Mouse (Mus musculus) erythroblast, embryonic 14.5 days (primary cell): ENCODE measurements at regions not wholly inside any gene's neighbourhood (a gene's known extent, or its start where the extent isn't known, plus 50 kb on each side); places are given as distances from the start of the nearest gene placed in this dataset.

Experiments
- H3K27me3 ChIP-seq: 2 replicates; pipeline ENCODE4 v1.6.1; 2012; ENCODE audit warnings: inconsistent platforms; ENCODE audit not compliant: control insufficient read depth
- H3K36me3 ChIP-seq: 2 replicates; pipeline ENCODE4 v1.6.1; 2012; ENCODE audit warnings: mild to moderate bottlenecking, inconsistent platforms; ENCODE audit not compliant: control insufficient read depth
- H3K4me1 ChIP-seq: 2 replicates; pipeline ENCODE4 v1.6.1; 2012; ENCODE audit warnings: inconsistent platforms; ENCODE audit not compliant: control insufficient read depth
- H3K4me3 ChIP-seq: replicated peaks from 2 replicates; pipeline ENCODE3; 2012; ENCODE audit warnings: moderate library complexity, mild to moderate bottlenecking, inconsistent platforms
- H3K9me3 ChIP-seq: 2 replicates; pipeline ENCODE4 v1.6.1; 2012; ENCODE audit warnings: low read length, inconsistent platforms, mixed read lengths; ENCODE audit not compliant: control insufficient read depth
- GATA1 ChIP-seq: IDR thresholded peaks from 2 replicates; pipeline ENCODE4 v1.6.1; 2012; ENCODE audit warnings: low read length, inconsistent platforms, mixed read lengths
- TAL1 ChIP-seq: IDR thresholded peaks from 3 replicates; pipeline ENCODE4 v1.6.1; 2012; ENCODE audit warnings: low read length, inconsistent platforms, mixed read lengths

GRCm38 (mm10) chr1:184546140-184546661 is 186.2 kb downstream of the Hlx start:
- Histone ChIP-seq H3K36me3 (no peaks in the 10 kb centered on the region), H3K27me3 (no peaks in the 10 kb centered on the region), H3K9me3 (no peaks in the 10 kb centered on the region), H3K4me1 (no peaks in the 10 kb centered on the region), H3K4me3 (no peak overlapping the region)
- no peak for TF ChIP-seq GATA1
- TF ChIP-seq TAL1: no peak

GRCm38 (mm10) chr1:184545111-184545510 is 187.3 kb downstream of the Hlx start:
- no peaks in the 10 kb centered on the region for H3K36me3 ChIP-seq
- H3K4me3 ChIP-seq: no peak overlapping the region
- no peaks in the 10 kb centered on the region for H3K27me3 ChIP-seq
- no peak for TF ChIP-seq TAL1
- no peak for TF ChIP-seq GATA1
- no peaks in the 10 kb centered on the region for H3K9me3 ChIP-seq
- no peaks in the 10 kb centered on the region for H3K4me1 ChIP-seq

GRCm38 (mm10) chr1:184542321-184543115 is 189.9 kb downstream of the Hlx start:
- H3K36me3 ChIP-seq: no peaks in the 10 kb centered on the region
- H3K4me1 ChIP-seq: no peaks in the 10 kb centered on the region
- no peaks in the 10 kb centered on the region for H3K9me3 ChIP-seq
- H3K4me3 ChIP-seq: no peak overlapping the region
- TF ChIP-seq GATA1 (no peak), TAL1 (no peak)
- no peaks in the 10 kb centered on the region for H3K27me3 ChIP-seq

GRCm38 (mm10) chr1:184539818-184540217 is 192.6 kb downstream of the Hlx start:
- H3K36me3 ChIP-seq: no peaks in the 10 kb centered on the region

GRCm38 (mm10) chr1:184536311-184537200 is 195.9 kb downstream of the Hlx start:
- H3K27me3 ChIP-seq: no peaks in the 10 kb centered on the region
- TF ChIP-seq TAL1 (no peak), GATA1 (no peak)
- H3K9me3 ChIP-seq: no peaks in the 10 kb centered on the region
- no peaks in the 10 kb centered on the region for H3K4me1 ChIP-seq
- no peaks in the 10 kb centered on the region for H3K36me3 ChIP-seq
- H3K4me3 ChIP-seq: no peak overlapping the region

More at GRCm38 (mm10) chr1:184539818-184540217, 192.6 kb downstream of the Hlx start:
- TF ChIP-seq TAL1 (no peak), GATA1 (no peak)
- no peaks in the 10 kb centered on the region for H3K27me3 ChIP-seq
- no peak overlapping the region for H3K4me3 ChIP-seq
- H3K4me1 ChIP-seq: no peaks in the 10 kb centered on the region
- no peaks in the 10 kb centered on the region for H3K9me3 ChIP-seq

- no peaks in the 10 kb centered on the region for H3K36me3 ChIP-seq
- H3K4me1 ChIP-seq: no peaks in the 10 kb centered on the region
- no peaks in the 10 kb centered on the region for H3K9me3 ChIP-seq
- no peak overlapping the region for H3K4me3 ChIP-seq
- no peak for TF ChIP-seq TAL1
- no peak for TF ChIP-seq GATA1
- H3K27me3 ChIP-seq: no peaks in the 10 kb centered on the region; the same call in 1 of the 2 replicates
Measured at GRCm38 (mm10) chr1:184535691-184536090, 196.7 kb downstream of the Hlx start.

GRCm38 (mm10) chr1:184534511-184534910 is 197.9 kb downstream of the Hlx start:
- TF ChIP-seq TAL1 (no peak), GATA1 (no peak)
- Histone ChIP-seq H3K9me3 (no peaks in the 10 kb centered on the region), H3K4me1 (no peaks in the 10 kb centered on the region), H3K4me3 (no peak overlapping the region), H3K36me3 (no peaks in the 10 kb centered on the region), H3K27me3 (no peaks in the 10 kb centered on the region; the same call in 1 of the 2 replicates)

- H3K9me3 ChIP-seq: no peaks in the 10 kb centered on the region
- TF ChIP-seq TAL1 (no peak), GATA1 (no peak)
- H3K4me1 ChIP-seq: no peaks in the 10 kb centered on the region
- no peaks in the 10 kb centered on the region; the same call in 1 of the 2 replicates for H3K27me3 ChIP-seq
- H3K36me3 ChIP-seq: no peaks in the 10 kb centered on the region
- no peak overlapping the region for H3K4me3 ChIP-seq
Measured at GRCm38 (mm10) chr1:184533870-184534269, 198.5 kb downstream of the Hlx start.

GRCm38 (mm10) chr1:184532488-184533055 is 199.8 kb downstream of the Hlx start:
- Histone ChIP-seq H3K9me3 (no peaks in the 10 kb centered on the region), H3K36me3 (no peaks in the 10 kb centered on the region), H3K4me1 (no peaks in the 10 kb centered on the region), H3K27me3 (no peaks in the 10 kb centered on the region; the same call in 1 of the 2 replicates), H3K4me3 (no peak overlapping the region)
- TF ChIP-seq GATA1 (no peak), TAL1 (no peak)
